Mouse (Mus musculus) ES-Bruce4 (cell line): ENCODE results near the gene Gas8.

Experiments
- CTCF ChIP-seq: IDR thresholded peaks from one replicate; pipeline ENCODE4 v1.8.1; 2011; ENCODE audit warnings: low read depth, low read length
- POLR2A ChIP-seq: IDR thresholded peaks from one replicate; pipeline ENCODE4 v1.8.1; 2011; ENCODE audit warnings: low read length; ENCODE audit not compliant: insufficient read depth

GRCm38 (mm10) chr8:123492898-123493297 lies 25.7 kb upstream of the Gas8 start:
- TF ChIP-seq CTCF: no peak
- no peak for TF ChIP-seq POLR2A
